In genomic region chr19:58119681-58120173, GRCm38 (mm10) we compare ENCODE assay signal across 14 mouse cellular contexts.
A peak's percentile ranks its signal among the peaks of the same experiment; 100 is the strongest.
DNase-seq lines count a peak whose midpoint lies in the region; ATAC-seq and TF ChIP-seq lines count a peak whose summit lies in the region.
"Had no signal": no experiment of that assay in that cellular context is flagged by ENCODE, and none has a peak within 500 bp of the region (broad histone marks: within the 10 kb centered on the region; RNA-seq: fewer than 3 reads in every experiment).

No protein-coding gene starts in this region.

- H3K36me3 ChIP-seq in heart, embryonic 11.5 days (ENCODE audit: control insufficient read depth, insufficient read depth, low read length), result no peaks in the 10 kb centered on the region
- no peaks in the 10 kb centered on the region for H3K36me3 ChIP-seq in heart, adult 2 months (ENCODE audit: control insufficient read depth, insufficient read depth, low read length)
- no peaks in the 10 kb centered on the region for H3K36me3 ChIP-seq in lung, embryonic 15.5 days
- no peaks in the 10 kb centered on the region for H3K36me3 ChIP-seq in heart, embryonic 16.5 days (ENCODE audit: control insufficient read depth, insufficient read depth)
- no peaks in the 10 kb centered on the region for H3K36me3 ChIP-seq in stomach, embryonic 15.5 days
- H3K36me3 ChIP-seq: forebrain, embryonic 15.5 days; hindbrain, embryonic 13.5 days; midbrain, embryonic 12.5 days had no signal

- H3K27ac ChIP-seq in heart, embryonic 11.5 days (ENCODE audit: low read depth, low read length), result no peak overlapping the region
- H3K27ac ChIP-seq in heart, adult 2 months, result no peak overlapping the region
- H3K27ac ChIP-seq in lung, embryonic 15.5 days, result no peak overlapping the region
- H3K27ac ChIP-seq in heart, embryonic 16.5 days (ENCODE audit: low read length), result no peak overlapping the region
- H3K27ac ChIP-seq in stomach, embryonic 15.5 days, result peak overlapping the region; percentile 66
- H3K27ac ChIP-seq: forebrain, embryonic 15.5 days; hindbrain, embryonic 13.5 days; midbrain, embryonic 12.5 days had no signal

- H3K9me3 ChIP-seq in heart, embryonic 11.5 days (replicated peaks; ENCODE audit: control insufficient read depth, low read length), result no peaks in the 10 kb centered on the region
- no peaks in the 10 kb centered on the region for H3K9me3 ChIP-seq in lung, embryonic 15.5 days
- H3K9me3 ChIP-seq in heart, embryonic 16.5 days (replicated peaks; ENCODE audit: control insufficient read depth, low read length), result no peaks in the 10 kb centered on the region
- no peaks in the 10 kb centered on the region for H3K9me3 ChIP-seq in stomach, embryonic 15.5 days
- H3K9me3 ChIP-seq: forebrain, embryonic 15.5 days; hindbrain, embryonic 13.5 days; midbrain, embryonic 12.5 days had no signal

- H3K9ac ChIP-seq in heart, embryonic 11.5 days (ENCODE audit: low read depth, low read length), result no peak overlapping the region
- H3K9ac ChIP-seq in heart, adult 2 months (ENCODE audit: low read depth, low read length), result no peak overlapping the region
- H3K9ac ChIP-seq in lung, embryonic 15.5 days, result no peak overlapping the region
- H3K9ac ChIP-seq in heart, embryonic 16.5 days (ENCODE audit: low read length), result no peak overlapping the region
- no peak overlapping the region for H3K9ac ChIP-seq in stomach, embryonic 15.5 days
- H3K9ac ChIP-seq: forebrain, embryonic 15.5 days; hindbrain, embryonic 13.5 days; midbrain, embryonic 12.5 days had no signal

- 48% methylated on average over 13 of the region's 13 CpGs for WGBS in heart, embryonic 11.5 days (ENCODE audit: insufficient replicate concordance)
- WGBS in heart, adult 2 months, result 50% methylated on average over 13 of the region's 13 CpGs
- 31% methylated on average over 13 of the region's 13 CpGs for WGBS in lung, embryonic 15.5 days
- 47% methylated on average over 13 of the region's 13 CpGs for WGBS in lung, adult 2 months
- WGBS in heart, embryonic 16.5 days, result 39% methylated on average over 13 of the region's 13 CpGs
- 25% methylated on average over 13 of the region's 13 CpGs for WGBS in stomach, embryonic 15.5 days

- TF ChIP-seq EP300 in heart, adult 2 months (IDR thresholded peaks at IDR 0.05; ENCODE audit: insufficient read depth, low read depth, low read length), result no peak

- no peak for DNase-seq in heart, adult 2 months
- no peak for DNase-seq in lung, adult 2 months
- no peak for DNase-seq in left cerebral cortex, adult 8-10 months (ENCODE audit: low spot score in 2 of 2)
- no peak for DNase-seq in adrenal gland, adult 2 months
- DNase-seq: cerebellum, postnatal 10 days; left cerebral cortex, postnatal 4 days; spleen, adult 18-20 months had no signal

- 0 out of 2 replicates have a peak overlapping the region, but pooled peaks have one; percentile 20 for H3K4me2 ChIP-seq in heart, embryonic 11.5 days
- H3K4me2 ChIP-seq in lung, embryonic 15.5 days, result no peak overlapping the region
- H3K4me2 ChIP-seq in heart, embryonic 16.5 days (ENCODE audit: low read depth, low read length), result peak overlapping the region; percentile 3; the same call in 1 of the 2 replicates
- H3K4me2 ChIP-seq in stomach, embryonic 15.5 days, result peak overlapping the region; percentile 29; the same call in 1 of the 2 replicates
- H3K4me2 ChIP-seq: forebrain, embryonic 15.5 days; hindbrain, embryonic 13.5 days; midbrain, embryonic 12.5 days had no signal

- 0 out of 2 replicates have a peak, but pooled peaks have one; percentile 31 for ATAC-seq in heart, embryonic 11.5 days (replicated peaks; ENCODE audit: insufficient number of reproducible peaks, low FRiP score, low TSS enrichment)
- ATAC-seq in lung, embryonic 15.5 days (ENCODE audit: borderline replicate concordance, extremely low read depth, low FRiP score, low TSS enrichment), result peak; percentile 57
- peak; percentile 59 for ATAC-seq in heart, embryonic 16.5 days (replicated peaks; ENCODE audit: extremely low read depth, insufficient read depth, low FRiP score)
- ATAC-seq in stomach, embryonic 15.5 days (ENCODE audit: insufficient read depth, low FRiP score, low read depth), result peak; percentile 72
- ATAC-seq: forebrain, embryonic 15.5 days had no signal

- no peaks in the 10 kb centered on the region for H3K79me2 ChIP-seq in heart, adult 2 months (replicated peaks; ENCODE audit: control insufficient read depth, insufficient read depth, low read length)

- no peak for TF ChIP-seq CTCF in heart, adult 2 months (IDR thresholded peaks at IDR 0.05)
- TF ChIP-seq CTCF in lung, adult 2 months (IDR thresholded peaks at IDR 0.05; ENCODE audit: insufficient read depth, low read length), result no peak

- peaks cover 8% of the 10 kb centered on the region; the same call in 1 of the 2 replicates for H3K4me1 ChIP-seq in heart, embryonic 11.5 days (ENCODE audit: control insufficient read depth, insufficient read depth, low read length)
- no peaks in the 10 kb centered on the region for H3K4me1 ChIP-seq in heart, adult 2 months (ENCODE audit: control insufficient read depth, insufficient read depth, low read length)
- H3K4me1 ChIP-seq in lung, embryonic 15.5 days, result peaks cover 15% of the 10 kb centered on the region
- H3K4me1 ChIP-seq in lung, adult 2 months (ENCODE audit: control insufficient read depth, insufficient read depth, low read length), result no peaks in the 10 kb centered on the region
- peaks cover 8% of the 10 kb centered on the region for H3K4me1 ChIP-seq in heart, embryonic 16.5 days (ENCODE audit: control insufficient read depth, insufficient read depth, low read length)
- peaks cover 20% of the 10 kb centered on the region for H3K4me1 ChIP-seq in stomach, embryonic 15.5 days

- TF ChIP-seq POLR2A in heart, adult 2 months (IDR thresholded peaks at IDR 0.05; ENCODE audit: insufficient read depth, low read depth, low read length), result no peak
- no peak for TF ChIP-seq POLR2A in lung, adult 2 months (IDR thresholded peaks at IDR 0.05; ENCODE audit: borderline replicate concordance, extremely low read depth, low read depth, low read length)

- no peaks in the 10 kb centered on the region for H3K27me3 ChIP-seq in heart, embryonic 11.5 days (ENCODE audit: control insufficient read depth, insufficient read depth, low read length)
- H3K27me3 ChIP-seq in heart, adult 2 months (ENCODE audit: control insufficient read depth, insufficient read depth, low read length), result no peaks in the 10 kb centered on the region
- H3K27me3 ChIP-seq in lung, embryonic 15.5 days, result no peaks in the 10 kb centered on the region
- H3K27me3 ChIP-seq in heart, embryonic 16.5 days (ENCODE audit: control insufficient read depth, insufficient read depth, low read length), result no peaks in the 10 kb centered on the region
- H3K27me3 ChIP-seq in stomach, embryonic 15.5 days (replicated peaks), result no peaks in the 10 kb centered on the region
- H3K27me3 ChIP-seq: forebrain, embryonic 15.5 days; hindbrain, embryonic 13.5 days; midbrain, embryonic 12.5 days had no signal

- no peak overlapping the region for H3K4me3 ChIP-seq in heart, embryonic 11.5 days (ENCODE audit: low read depth, low read length)
- no peak overlapping the region for H3K4me3 ChIP-seq in heart, adult 2 months
- H3K4me3 ChIP-seq in lung, embryonic 15.5 days, result no peak overlapping the region
- H3K4me3 ChIP-seq in lung, adult 2 months (replicated peaks; ENCODE audit: extremely low read depth, low read depth, low read length), result no peak overlapping the region
- no peak overlapping the region for H3K4me3 ChIP-seq in heart, embryonic 16.5 days (ENCODE audit: low read length)
- no peak overlapping the region for H3K4me3 ChIP-seq in stomach, embryonic 15.5 days (replicated peaks)
- H3K4me3 ChIP-seq: forebrain, embryonic 15.5 days; hindbrain, embryonic 13.5 days; midbrain, embryonic 12.5 days had no signal

- intact Hi-C loops in heart, adult 2 months (cut with DNase I), result loop anchor here (10.0 kb wide), 1 partner anchor 335 kb away; the partner anchor contains the start of gene Gfra1
